Mouse (Mus musculus) gastrocnemius, postnatal 4 days (tissue): ENCODE measurements around the gene Hes3. TPM values are rescaled to one million over a fixed set of nuclear protein-coding genes. Genes with fewer than 3 reads are reported as not detected.

Experiments used
- DNase-seq, 2 experiments: peaks; one replicate each; pipeline ENCODE4 v3.0.0; 2021 to 2022; ENCODE audit warnings: low spot score in 2 of 2, mixed read lengths in 2 of 2
- total RNA-seq, 2 experiments: library from RNA; stranded (reverse); gene quantifications; 2 replicates each; pipeline ENCODE4 v1.2.3; 2021

Hes3 gene
- total RNA-seq, 2 experiments from 2014 or later, result not detected

DNA sequence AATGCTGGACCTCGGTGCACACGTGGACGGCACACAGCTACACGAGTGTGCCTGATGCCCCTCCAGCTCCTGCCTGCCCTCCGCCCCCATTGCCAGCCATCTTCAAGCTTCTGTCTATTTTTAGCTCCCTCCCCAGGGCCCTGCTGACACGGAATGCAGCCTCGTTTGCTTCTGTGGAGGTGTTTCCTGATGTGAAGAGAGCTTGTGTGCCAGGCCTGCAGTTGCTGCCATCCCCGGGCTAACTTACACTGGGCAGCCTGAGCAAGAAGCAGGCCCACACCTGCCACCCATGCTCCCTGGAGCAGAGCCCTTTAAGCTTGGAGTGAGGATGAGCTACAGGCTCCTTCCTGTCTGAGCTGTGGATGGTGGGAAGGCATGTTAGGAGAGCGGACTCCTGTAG, 29.3 kb downstream of the Hes3 start:
- DNase-seq, result no peak

GRCm38 (mm10) chr4:152260451-152260850, 31.0 kb downstream of the Hes3 start:
- DNase-seq, result peak in 1 of 2 experiments; percentile 12

DNA sequence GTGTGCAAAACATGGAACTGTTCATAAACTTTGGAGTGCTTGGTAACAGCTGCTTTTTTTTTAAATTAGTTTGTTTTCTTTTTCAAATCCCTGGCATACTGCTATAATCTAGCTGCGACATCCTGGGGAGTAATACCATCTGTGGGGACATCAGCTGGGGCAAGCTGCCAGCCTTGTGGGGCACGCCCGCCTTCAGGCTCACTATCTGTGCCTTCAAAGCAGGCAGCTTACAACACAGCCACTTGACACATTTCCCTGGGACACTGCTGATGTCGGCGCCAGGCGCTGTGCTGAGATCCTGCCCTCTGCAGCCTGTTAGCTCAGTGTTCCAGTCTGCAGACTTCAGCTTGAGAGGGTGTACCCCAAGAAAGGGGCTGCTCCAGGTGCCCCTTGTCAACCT, 34.4 kb downstream of the Hes3 start:
- DNase-seq, result peak in 1 of 2 experiments; percentile 59

- no peak for DNase-seq
These were observed 38.2 kb downstream of the Hes3 start for GRCm38 (mm10) chr4:152253183-152253759.

- DNase-seq, result no peak
These were observed 40.8 kb downstream of the Hes3 start for GRCm38 (mm10) chr4:152250615-152251014.

DNA sequence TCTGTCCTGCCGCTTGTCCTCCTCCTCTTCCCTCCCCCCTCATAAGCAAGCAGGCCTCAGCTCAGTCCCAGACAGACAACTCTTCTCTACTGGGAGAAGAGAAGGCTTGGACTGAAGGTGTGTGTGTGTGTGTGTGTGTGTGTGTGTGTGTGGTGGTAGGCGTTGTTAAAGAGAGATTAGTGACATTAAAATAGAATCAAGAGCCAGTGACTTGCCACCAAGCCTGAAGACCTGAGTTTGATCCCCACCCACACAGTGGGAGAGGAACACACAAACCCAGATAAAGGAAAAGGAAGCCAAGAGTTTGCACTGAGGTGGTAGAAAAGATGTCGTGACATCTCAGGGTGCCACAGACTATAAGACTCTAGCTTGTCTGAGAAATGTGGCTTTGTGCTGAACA, 44.3 kb downstream of the Hes3 start:
- DNase-seq, result no peak

DNA sequence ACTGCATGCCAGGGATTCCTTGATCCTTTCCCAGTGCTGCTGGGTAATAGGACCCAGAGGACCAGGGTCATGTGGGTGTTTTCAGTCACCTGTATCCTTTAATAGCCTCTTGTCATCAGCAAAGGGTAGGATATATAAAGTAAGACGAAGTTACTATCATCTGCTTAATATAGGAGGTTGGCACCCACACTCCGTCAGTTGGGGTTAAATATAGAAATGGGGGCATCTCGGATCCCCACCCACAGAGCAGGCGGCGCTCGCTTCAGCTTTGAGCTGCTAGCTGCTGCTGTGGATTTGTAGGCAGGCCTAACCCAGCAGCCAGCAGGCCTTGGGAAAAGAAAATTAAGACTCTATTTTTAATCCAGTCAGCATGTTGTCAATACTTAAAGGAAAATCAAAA, 45.5 kb downstream of the Hes3 start:
- no peak for DNase-seq

- DNase-seq, result no peak
These were observed 46.6 kb downstream of the Hes3 start for GRCm38 (mm10) chr4:152244545-152245522.

DNA sequence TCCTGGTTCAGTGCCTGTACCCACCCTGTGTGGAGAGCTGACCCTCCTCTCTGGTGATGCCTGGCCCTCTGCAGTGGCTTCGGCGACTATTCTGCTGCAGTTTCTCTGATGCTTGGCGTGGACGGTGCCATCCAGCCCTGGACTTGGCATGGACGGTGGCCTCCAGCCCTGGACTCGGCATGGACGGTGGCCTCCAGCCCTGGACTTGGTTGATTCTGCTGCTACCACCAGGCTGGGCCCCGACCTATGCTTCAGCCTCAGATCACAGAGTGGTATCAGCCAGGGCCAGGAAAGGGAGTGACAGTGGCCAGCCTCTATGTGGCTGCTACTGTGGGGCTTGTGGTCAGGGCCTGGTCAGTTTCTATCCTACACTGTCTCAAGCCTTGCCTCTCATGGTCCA, 47.5 kb downstream of the Hes3 start:
- no peak for DNase-seq

- DNase-seq, result no peak
These were observed 48.1 kb downstream of the Hes3 start for GRCm38 (mm10) chr4:152243241-152243891.

GRCm38 (mm10) chr4:152239974-152240373, 51.5 kb downstream of the Hes3 start:
- DNase-seq, result no peak

Other genes with a start within 250 kb of the Hes3 start
- gene Plekhg5, start 219.2 kb downstream of the Hes3 start, total RNA-seq, result 10 to 100 TPM; 22.2 to 31.9 TPM
- 1 to 10 TPM; 1.9 to 2.0 TPM for gene Tnfrsf25, start 175.7 kb downstream of the Hes3 start, total RNA-seq
- gene Espn, start 139.3 kb downstream of the Hes3 start, total RNA-seq, result 1 to 10 TPM; 1.5 TPM
- not detected for gene Hes2, start 132.8 kb downstream of the Hes3 start, total RNA-seq
- 10 to 100 TPM; 13.5 to 17.6 TPM for gene Acot7, start 113.5 kb downstream of the Hes3 start, total RNA-seq
- gene Gpr153, start 17.4 kb downstream of the Hes3 start, total RNA-seq, result 10 to 100 TPM; 47.5 to 49.4 TPM
- 10 to 100 TPM; 21.3 to 26.0 TPM for gene Icmt, start 5.6 kb upstream of the Hes3 start, total RNA-seq
- under 1 TPM in 1 of 2 experiments, not detected in 1; 0.32 TPM for gene Rnf207, start 27.3 kb upstream of the Hes3 start, total RNA-seq
- 100 to 1,000 TPM; 405 to 428 TPM for gene Rpl22, start 34.1 kb upstream of the Hes3 start, total RNA-seq
- gene Chd5, start 47.0 kb upstream of the Hes3 start, total RNA-seq, result under 1 TPM; 0.18 to 0.27 TPM
- 1 to 10 TPM; 2.0 to 2.5 TPM for gene Nphp4, start 185.0 kb upstream of the Hes3 start, total RNA-seq
- 1 to 10 TPM; 5.6 to 6.1 TPM for gene Kcnab2, start 186.2 kb upstream of the Hes3 start, total RNA-seq